In genomic region chr10:12903440-12904139, GRCm38 (mm10) we compare ENCODE assay signal across 22 mouse cellular contexts. TPM values are rescaled to one million over a fixed set of nuclear protein-coding genes. Genes with fewer than 3 reads are reported as not detected.
DNase-seq lines count a peak whose midpoint lies in the region; ATAC-seq and TF ChIP-seq lines count a peak whose summit lies in the region.
"Had no signal": no experiment of that assay in that cellular context is flagged by ENCODE, and none has a peak within 500 bp of the region (broad histone marks: within the 10 kb centered on the region; RNA-seq: fewer than 3 reads in every experiment).

No protein-coding gene starts in this region.

- H3K27me3 ChIP-seq in spleen, adult 2 months (ENCODE audit: control insufficient read depth, insufficient read depth, low read length) = no peaks in the 10 kb centered on the region
- H3K27me3 ChIP-seq in G1E (ENCODE audit: insufficient read depth, low read length) = 0 out of 2 replicates have a peak, but pooled peaks cover 2% of the 10 kb centered on the region
- H3K27me3 ChIP-seq in stomach, embryonic 14.5 days (ENCODE audit: control insufficient read depth, insufficient read depth, low read length) = no peaks in the 10 kb centered on the region
- no peaks in the 10 kb centered on the region for H3K27me3 ChIP-seq in midbrain, embryonic 15.5 days (replicated peaks)
- H3K27me3 ChIP-seq: forebrain, embryonic 15.5 days; hindbrain, embryonic 12.5 days; neural tube, embryonic 13.5 days; Patski had no signal

- TF ChIP-seq POLR2A in spleen, adult 2 months (IDR thresholded peaks at IDR 0.05; ENCODE audit: low read depth, low read length) = no peak

- H3K9ac ChIP-seq in stomach, embryonic 14.5 days (replicated peaks; ENCODE audit: low read depth, low read length) = no peak overlapping the region
- no peak overlapping the region for H3K9ac ChIP-seq in midbrain, embryonic 15.5 days
- H3K9ac ChIP-seq: forebrain, embryonic 15.5 days; hindbrain, embryonic 12.5 days; liver, postnatal 0 days; neural tube, embryonic 13.5 days had no signal

- ATAC-seq in G1E (ENCODE audit: extremely low read depth, insufficient number of reproducible peaks, low FRiP score, poor library complexity, severe bottlenecking) = no peak
- 0 out of 2 replicates have a peak, but pooled peaks have one; percentile 28 for ATAC-seq in stomach, embryonic 14.5 days (ENCODE audit: insufficient number of reproducible peaks, insufficient read depth, low FRiP score, low read depth)
- no peak for ATAC-seq in midbrain, embryonic 15.5 days (replicated peaks)
- ATAC-seq: forebrain, embryonic 15.5 days; intestine, embryonic 16.5 days; liver, postnatal 0 days; Patski had no signal

- no peak for TF ChIP-seq CTCF in spleen, adult 2 months (IDR thresholded peaks at IDR 0.05; ENCODE audit: extremely low read depth, insufficient read depth, insufficient read length, insufficient replicate concordance)
- no peak for TF ChIP-seq CTCF in G1E (IDR thresholded peaks at IDR 0.05; ENCODE audit: low read depth, low read length)

- no peaks in the 10 kb centered on the region for H3K9me3 ChIP-seq in G1E (replicated peaks)
- no peaks in the 10 kb centered on the region for H3K9me3 ChIP-seq in stomach, embryonic 14.5 days (ENCODE audit: control insufficient read depth, low read depth, low read length)
- no peaks in the 10 kb centered on the region for H3K9me3 ChIP-seq in midbrain, embryonic 15.5 days
- H3K9me3 ChIP-seq: forebrain, embryonic 15.5 days; hindbrain, embryonic 12.5 days; midbrain, embryonic 10.5 days; neural tube, embryonic 13.5 days had no signal

- no peaks in the 10 kb centered on the region for H3K36me3 ChIP-seq in spleen, adult 2 months (ENCODE audit: control insufficient read depth, insufficient read depth, low read length)
- no peaks in the 10 kb centered on the region for H3K36me3 ChIP-seq in G1E (replicated peaks)
- no peaks in the 10 kb centered on the region for H3K36me3 ChIP-seq in stomach, embryonic 14.5 days (ENCODE audit: control insufficient read depth, insufficient read depth, low read length)
- no peaks in the 10 kb centered on the region for H3K36me3 ChIP-seq in midbrain, embryonic 15.5 days (replicated peaks)
- H3K36me3 ChIP-seq: forebrain, embryonic 15.5 days; hindbrain, embryonic 12.5 days; midbrain, embryonic 10.5 days; neural tube, embryonic 13.5 days had no signal

- H3K27ac ChIP-seq in spleen, adult 2 months (ENCODE audit: insufficient read depth, low read length) = no peak overlapping the region
- no peak overlapping the region for H3K27ac ChIP-seq in stomach, embryonic 14.5 days (ENCODE audit: low read length)
- no peak overlapping the region for H3K27ac ChIP-seq in midbrain, embryonic 15.5 days
- H3K27ac ChIP-seq: forebrain, embryonic 15.5 days; hindbrain, embryonic 12.5 days; midbrain, embryonic 10.5 days; neural tube, embryonic 13.5 days had no signal

- no peak overlapping the region for H3K4me3 ChIP-seq in spleen, adult 2 months (ENCODE audit: extremely low read depth, insufficient read depth, insufficient read length)
- H3K4me3 ChIP-seq in G1E (ENCODE audit: low read depth, low read length) = peak overlapping the region; percentile 21; the same call in 1 of the 2 replicates
- no peak overlapping the region for H3K4me3 ChIP-seq in stomach, embryonic 14.5 days (ENCODE audit: low read depth, low read length)
- no peak overlapping the region for H3K4me3 ChIP-seq in midbrain, embryonic 15.5 days
- H3K4me3 ChIP-seq: forebrain, embryonic 15.5 days; hindbrain, embryonic 12.5 days; midbrain, embryonic 10.5 days; neural tube, embryonic 13.5 days had no signal

- peaks cover 3% of the 10 kb centered on the region; the same call in 1 of the 2 replicates for H3K4me1 ChIP-seq in spleen, adult 2 months (ENCODE audit: control insufficient read depth, insufficient read depth, insufficient read length)
- peaks cover 18% of the 10 kb centered on the region for H3K4me1 ChIP-seq in G1E (ENCODE audit: insufficient read depth, low read depth, low read length)
- no peaks in the 10 kb centered on the region for H3K4me1 ChIP-seq in stomach, embryonic 14.5 days (ENCODE audit: control insufficient read depth, insufficient read depth, low read length)
- H3K4me1 ChIP-seq in midbrain, embryonic 15.5 days = no peaks in the 10 kb centered on the region
- H3K4me1 ChIP-seq: forebrain, embryonic 15.5 days; hindbrain, embryonic 12.5 days; neural tube, embryonic 13.5 days had no signal

- WGBS in spleen, adult 2 months = 32% methylated on average over 5 of the region's 5 CpGs
- WGBS in stomach, embryonic 14.5 days = 86% methylated on average over 5 of the region's 5 CpGs
- WGBS in midbrain, embryonic 15.5 days = 90% methylated on average over 5 of the region's 5 CpGs

- H3K4me2 ChIP-seq in stomach, embryonic 14.5 days (replicated peaks; ENCODE audit: low read depth, low read length) = no peak overlapping the region
- H3K4me2 ChIP-seq in midbrain, embryonic 15.5 days = no peak overlapping the region
- H3K4me2 ChIP-seq: forebrain, embryonic 15.5 days; hindbrain, embryonic 12.5 days; neural tube, embryonic 13.5 days had no signal

- peak; percentile 20 to 56 for DNase-seq in spleen, adult 2 months (ENCODE audit: low read depth in 1 of 2, low spot score in 2 of 2)
- no peak for DNase-seq in spleen, postnatal 4 days (ENCODE audit: low spot score in 2 of 2)
- no peak for DNase-seq in G1E (ENCODE audit: low spot score)
- DNase-seq in induced T-regulatory cell, adult 2 months (ENCODE audit: low read depth) = peak; percentile 61
- no peak for DNase-seq in T-cell, adult 2 months (ENCODE audit: low spot score)
- DNase-seq in adrenal gland, postnatal 4 days (ENCODE audit: low spot score in 2 of 2) = no peak
- DNase-seq: cerebellum, postnatal 10 days; heart, adult 18-20 months; kidney, postnatal 4 days; liver; liver, postnatal 0 days; lung, postnatal 14 days; right cerebral cortex, postnatal 14 days; thymus, postnatal 14 days had no signal

RNA-seq across cellular contexts. Expression of gene Utrn, which starts 34.4 kb away (rescaled TPM):
- 13.2 and 14.9 TPM in 2 replicates for polyA plus RNA-seq in spleen, adult 2 months (2012; rRNA removed)
- total RNA-seq in G1E (2014; fragmentation: Nextera tagmentation) (115 and 132 TPM in 2 replicates), G1E (2017) (64.6 and 71.5 TPM in 2 replicates)
- polyA plus RNA-seq in G1E (2012) = 6.1 and 9.4 TPM in 2 replicates
- 90.3 and 91.0 TPM in 2 replicates for polyA plus RNA-seq in stomach, embryonic 14.5 days (2014; fragmentation: Nextera tagmentation; extraction: Ambion mirVana)
- polyA plus RNA-seq in midbrain, embryonic 15.5 days (2015; fragmentation: Nextera tagmentation; extraction: Ambion mirVana) = 19.7 and 21.1 TPM in 2 replicates
- total RNA-seq in adrenal gland, postnatal 4 days (2021) = 100 to 1,000 TPM in 1 of 2 experiments, 10 to 100 TPM in 1; 91.1 to 101 TPM

Comparison
In these comparisons a context has a peak if more than half of its experiments do, and no peak if none do; other contexts are left out.
1. DNase-seq: peak in spleen, adult 2 months (2 of 2) and induced T-regulatory cell, adult 2 months (single experiment); none in spleen, postnatal 4 days (0 of 2), G1E (single experiment), T-cell, adult 2 months (single experiment) and adrenal gland, postnatal 4 days (0 of 2).